Mouse (Mus musculus): ENCODE results near the gene Phlda3. TPM values are rescaled to one million over a fixed set of nuclear protein-coding genes. Genes with fewer than 3 reads are reported as not detected.

Gene Phlda3
- polyA plus RNA-seq, 1 experiment from 2014 or later: 14.8 TPM

DNA sequence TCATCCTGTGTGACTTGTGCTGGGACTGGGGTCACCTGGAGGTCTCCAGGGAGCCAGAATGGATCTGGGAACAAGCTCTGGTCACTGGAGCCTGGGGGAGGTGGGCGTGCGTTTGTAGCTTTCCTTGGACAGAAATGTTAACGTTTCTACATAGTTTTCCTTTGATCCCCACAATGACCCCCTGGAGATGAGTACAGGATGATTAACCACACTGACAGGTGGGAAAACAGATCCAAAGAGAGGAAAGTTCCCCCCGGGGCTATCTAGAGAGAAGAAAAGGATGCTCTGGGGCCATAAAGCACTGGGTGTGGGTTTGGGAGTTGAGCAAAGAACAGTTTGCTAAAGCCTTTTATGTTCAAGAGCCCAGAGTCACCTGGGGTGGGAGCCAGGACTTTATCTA is 14.7 kb downstream of the Phlda3 start:
- Histone ChIP-seq H3K9ac (replicated peaks) (no peak overlapping the region), H3K27ac (no peak overlapping the region), H3K27me3 (peaks cover 11% of the 10 kb centered on the region), H3K4me3 (replicated peaks) (no peak overlapping the region), H3K4me2 (replicated peaks) (no peak overlapping the region), H3K4me1 (replicated peaks) (peaks cover 15% of the 10 kb centered on the region), H3K9me3 (no peaks in the 10 kb centered on the region), H3K36me3 (no peaks in the 10 kb centered on the region)
- WGBS: 68% methylated on average over 4 of the region's 4 CpGs
- no peak for ATAC-seq

DNA sequence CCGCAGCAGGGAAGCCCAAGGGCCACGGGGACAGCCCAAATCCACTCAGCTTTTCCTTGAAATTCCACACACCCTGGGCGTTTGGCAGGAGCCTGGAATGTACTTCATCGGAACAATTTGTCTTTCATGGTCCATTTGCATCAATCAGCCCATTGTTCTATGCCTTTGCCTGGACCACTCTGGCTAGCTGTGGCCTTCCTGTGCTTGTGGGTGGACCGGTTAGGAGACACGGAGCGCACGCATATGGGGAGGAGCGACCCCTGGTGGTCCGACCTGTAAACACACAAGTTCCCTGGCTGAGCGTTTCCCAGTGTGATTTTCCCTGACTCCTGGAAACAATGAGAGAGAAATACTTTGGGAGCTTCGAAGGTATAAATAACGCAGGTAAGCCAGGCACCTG is 15.3 kb downstream of the Phlda3 start:
- peaks cover 15% of the 10 kb centered on the region for H3K4me1 ChIP-seq (replicated peaks)
- no peak overlapping the region for H3K4me2 ChIP-seq (replicated peaks)
- H3K9me3 ChIP-seq: no peaks in the 10 kb centered on the region
- peaks cover 11% of the 10 kb centered on the region for H3K27me3 ChIP-seq
- H3K4me3 ChIP-seq (replicated peaks): no peak overlapping the region
- WGBS: 16% methylated on average over 13 of the region's 13 CpGs
- H3K27ac ChIP-seq: no peak overlapping the region
- H3K36me3 ChIP-seq: no peaks in the 10 kb centered on the region
- ATAC-seq: peak; percentile 64; the same call in 1 of the 2 replicates
- H3K9ac ChIP-seq (replicated peaks): no peak overlapping the region

GRCm38 (mm10) chr1:135782816-135783215 is 16.9 kb downstream of the Phlda3 start:
- 25% methylated on average over 10 of the region's 10 CpGs for WGBS
- no peak for ATAC-seq
- no peak overlapping the region for H3K9ac ChIP-seq (replicated peaks)

GRCm38 (mm10) chr1:135787799-135788198 is 21.9 kb downstream of the Phlda3 start:
- H3K4me3 ChIP-seq (replicated peaks): no peak overlapping the region
- H3K9me3 ChIP-seq: no peaks in the 10 kb centered on the region
- peaks cover 4% of the 10 kb centered on the region; the same call in 1 of the 2 replicates for H3K4me1 ChIP-seq (replicated peaks)
- H3K9ac ChIP-seq (replicated peaks): no peak overlapping the region
- H3K27ac ChIP-seq: no peak overlapping the region
- 48% methylated on average over 3 of the region's 3 CpGs for WGBS
- no peaks in the 10 kb centered on the region for H3K36me3 ChIP-seq
- peaks cover 4% of the 10 kb centered on the region; the same call in 1 of the 2 replicates for H3K27me3 ChIP-seq
- H3K4me2 ChIP-seq (replicated peaks): no peak overlapping the region
- ATAC-seq: peak; percentile 47; the same call in 1 of the 2 replicates

More at GRCm38 (mm10) chr1:135782816-135783215, 16.9 kb downstream of the Phlda3 start:
- H3K9me3 ChIP-seq: no peaks in the 10 kb centered on the region
- H3K27ac ChIP-seq: no peak overlapping the region
- peaks cover 15% of the 10 kb centered on the region for H3K4me1 ChIP-seq (replicated peaks)
- no peaks in the 10 kb centered on the region for H3K36me3 ChIP-seq
- peaks cover 11% of the 10 kb centered on the region for H3K27me3 ChIP-seq
- H3K4me3 ChIP-seq (replicated peaks): no peak overlapping the region
- H3K4me2 ChIP-seq (replicated peaks): no peak overlapping the region

- ATAC-seq: no peak
- 54% methylated on average over 10 of the region's 10 CpGs for WGBS
- peaks cover 4% of the 10 kb centered on the region for H3K4me1 ChIP-seq (replicated peaks)
- no peak overlapping the region for H3K4me3 ChIP-seq (replicated peaks)
- peaks cover 12% of the 10 kb centered on the region; the same call in 1 of the 2 replicates for H3K27me3 ChIP-seq
- no peaks in the 10 kb centered on the region for H3K9me3 ChIP-seq
- no peak overlapping the region for H3K4me2 ChIP-seq (replicated peaks)
- no peak overlapping the region for H3K27ac ChIP-seq
- H3K9ac ChIP-seq (replicated peaks): no peak overlapping the region
- H3K36me3 ChIP-seq: no peaks in the 10 kb centered on the region
Measured at GRCm38 (mm10) chr1:135788708-135789107, 22.8 kb downstream of the Phlda3 start.

DNA sequence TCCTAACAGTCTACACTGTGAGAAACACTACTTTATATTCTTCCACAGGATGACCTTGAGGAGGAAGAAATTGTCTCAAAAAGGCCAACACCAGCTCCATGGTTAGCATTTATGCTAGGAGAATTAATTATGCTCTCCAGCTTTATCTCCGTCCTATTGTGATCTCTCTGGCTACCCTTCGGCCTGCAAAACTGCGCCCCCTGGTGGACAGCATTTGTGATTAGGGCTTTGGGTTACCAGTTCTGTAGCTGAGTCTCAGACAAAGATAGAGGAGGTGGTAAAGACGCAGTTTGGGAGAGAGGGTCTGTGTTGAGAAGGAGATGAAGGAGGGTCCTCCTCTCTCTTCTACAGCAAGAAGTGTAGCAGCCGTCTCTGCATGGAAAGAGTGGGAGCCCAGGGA is 23.9 kb downstream of the Phlda3 start:
- Histone ChIP-seq H3K4me3 (replicated peaks) (no peak overlapping the region), H3K4me2 (replicated peaks) (no peak overlapping the region), H3K9ac (replicated peaks) (no peak overlapping the region), H3K9me3 (no peaks in the 10 kb centered on the region), H3K27me3 (peaks cover 15% of the 10 kb centered on the region; the same call in 1 of the 2 replicates), H3K36me3 (no peaks in the 10 kb centered on the region), H3K27ac (no peak overlapping the region), H3K4me1 (replicated peaks) (peaks cover 15% of the 10 kb centered on the region)
- WGBS: 9% methylated on average over 5 of the region's 5 CpGs
- ATAC-seq: peak; percentile 12; the same call in 1 of the 2 replicates

DNA sequence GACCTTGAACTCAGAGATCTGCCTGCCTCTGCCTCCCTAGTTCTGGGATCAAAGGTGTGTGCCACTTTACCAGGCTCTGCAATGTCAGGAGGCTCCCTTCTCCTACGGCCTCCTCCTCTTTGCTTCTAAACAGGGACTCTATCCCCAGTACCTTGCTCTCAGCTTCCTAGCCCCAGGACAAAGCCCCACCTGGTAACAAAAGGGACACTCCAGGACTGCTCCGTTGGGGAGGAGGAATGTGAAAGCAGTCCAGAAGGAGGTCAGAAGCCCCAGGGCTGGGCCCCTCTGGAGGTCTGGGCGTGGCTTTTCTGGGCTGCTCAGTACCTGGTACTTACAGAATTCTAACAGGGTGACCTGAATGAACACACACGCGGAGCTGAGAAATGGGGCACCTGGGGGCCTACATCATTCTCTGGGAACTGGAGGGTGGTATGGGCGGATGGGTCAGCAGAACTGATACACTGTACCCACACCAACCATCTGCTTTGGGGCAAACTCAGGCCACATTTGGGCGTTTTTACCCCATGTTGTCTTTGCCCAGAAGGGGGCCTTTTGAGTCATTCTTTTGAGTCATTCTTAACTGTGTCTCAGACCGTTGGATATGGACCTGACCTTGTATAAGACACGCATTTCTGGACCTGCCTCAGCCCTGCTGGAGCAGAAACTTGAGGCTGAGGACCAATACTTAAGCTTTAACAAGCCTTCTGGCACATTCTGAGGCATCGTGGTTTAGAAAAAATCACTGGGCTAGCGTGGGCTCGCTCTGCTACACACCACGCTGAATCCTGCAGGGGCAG is 26.4 kb downstream of the Phlda3 start:
- Histone ChIP-seq H3K27me3 (peaks cover 22% of the 10 kb centered on the region; the same call in 1 of the 2 replicates), H3K4me3 (replicated peaks) (no peak overlapping the region)

DNA sequence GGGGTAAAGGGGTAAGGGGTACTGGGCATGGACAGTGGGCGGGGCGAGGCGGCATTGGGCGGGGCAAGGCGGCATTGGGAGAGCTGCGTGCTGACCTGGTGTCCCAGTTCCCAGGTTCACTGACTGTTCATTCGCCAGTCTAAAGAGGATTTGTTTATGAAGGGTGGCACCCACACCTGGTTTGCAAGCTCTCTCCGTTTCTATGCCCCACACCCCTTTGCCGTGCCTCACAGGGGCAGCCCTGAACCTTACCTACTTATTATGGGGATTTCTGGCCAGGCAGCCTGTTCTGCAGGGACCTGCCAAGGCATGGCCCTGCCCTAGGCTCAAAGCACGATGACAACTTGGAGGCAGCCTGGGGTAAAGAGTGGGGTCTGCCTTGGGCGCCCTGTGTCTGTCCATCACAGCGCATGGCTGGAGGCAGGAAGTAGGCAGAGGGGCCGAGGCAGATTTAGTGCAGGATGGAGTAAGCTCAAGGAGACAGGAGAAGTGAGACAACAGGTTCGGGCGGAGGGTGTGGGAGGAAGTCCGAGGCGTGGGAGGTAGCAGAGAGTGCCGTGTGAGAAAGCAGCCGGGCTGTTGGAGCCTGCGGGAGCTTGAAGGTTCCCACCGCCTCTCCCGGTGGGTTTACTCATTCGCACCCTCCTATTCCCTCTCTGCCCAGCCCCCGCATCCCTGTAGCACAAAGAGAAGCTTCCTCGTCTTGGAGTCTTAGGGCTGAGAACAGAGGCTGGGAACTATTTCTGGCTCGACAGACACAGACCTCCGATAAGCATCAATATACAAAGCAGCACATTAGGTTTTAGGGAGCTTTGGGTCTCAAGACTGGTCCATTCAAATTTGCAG is 27.7 kb downstream of the Phlda3 start:
- peaks cover 22% of the 10 kb centered on the region; the same call in 1 of the 2 replicates for H3K27me3 ChIP-seq
- 12% methylated on average over 27 of the region's 27 CpGs for WGBS
- no peak overlapping the region for H3K27ac ChIP-seq
- peak overlapping the region; percentile 11 for H3K4me3 ChIP-seq (replicated peaks)
- H3K9ac ChIP-seq (replicated peaks): no peak overlapping the region; the same call in 1 of the 2 replicates
- H3K9me3 ChIP-seq: no peaks in the 10 kb centered on the region
- peak; percentile 49; the same call in 1 of the 2 replicates for ATAC-seq
- H3K4me1 ChIP-seq (replicated peaks): peaks cover 21% of the 10 kb centered on the region
- no peaks in the 10 kb centered on the region for H3K36me3 ChIP-seq
- H3K4me2 ChIP-seq (replicated peaks): peak overlapping the region; percentile 47

More for the DNA sequence above, 26.4 kb downstream of the Phlda3 start:
- H3K9me3 ChIP-seq: no peaks in the 10 kb centered on the region
- H3K4me1 ChIP-seq (replicated peaks): peaks cover 21% of the 10 kb centered on the region
- H3K27ac ChIP-seq: no peak overlapping the region
- H3K9ac ChIP-seq (replicated peaks): no peak overlapping the region
- H3K4me2 ChIP-seq (replicated peaks): no peak overlapping the region
- no peak for ATAC-seq
- 57% methylated on average over 13 of the region's 13 CpGs for WGBS
- H3K36me3 ChIP-seq: no peaks in the 10 kb centered on the region

DNA sequence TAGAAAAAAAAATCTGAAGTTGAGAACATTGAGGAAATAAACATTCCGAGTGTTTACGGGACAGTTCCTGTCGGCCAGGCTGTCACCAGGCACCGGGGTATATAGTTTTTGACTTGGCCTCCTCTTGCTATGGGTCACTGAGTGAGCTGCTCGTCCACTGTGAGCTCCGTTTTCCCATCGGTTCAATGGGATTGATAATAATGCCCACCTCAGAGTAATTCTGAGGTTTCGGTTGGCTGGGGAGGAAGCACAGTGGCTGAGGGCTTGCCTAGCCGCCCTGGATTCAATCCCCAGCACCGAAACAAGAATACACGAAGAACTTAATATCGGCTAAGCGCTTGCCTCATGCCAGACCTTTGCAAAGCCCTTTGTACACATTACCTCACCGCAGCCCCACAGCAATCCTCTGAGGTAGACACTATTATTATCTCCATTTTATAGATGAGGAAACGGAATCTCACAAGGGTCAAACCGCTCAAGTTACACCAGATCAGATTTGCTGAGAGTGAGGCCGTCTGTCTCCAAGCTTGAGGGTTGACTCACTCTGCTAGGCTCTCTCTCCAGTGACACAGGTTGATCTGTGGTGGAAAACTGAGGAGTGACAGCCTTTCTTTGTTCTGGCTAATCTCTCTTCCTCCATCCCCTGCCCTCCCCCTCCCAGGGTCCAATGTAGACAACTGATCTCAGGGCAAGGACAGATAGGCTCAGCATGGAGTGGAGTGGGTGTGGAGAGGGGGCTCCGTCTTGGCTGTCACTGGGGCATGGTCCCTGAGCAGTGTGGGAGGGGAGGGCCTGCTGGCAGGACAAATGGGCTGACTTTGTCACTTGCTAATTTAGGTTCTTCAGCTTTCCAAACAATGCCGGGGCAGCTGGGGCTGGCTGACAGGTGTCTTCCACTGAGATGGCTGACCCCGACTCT is 28.6 kb downstream of the Phlda3 start:
- ATAC-seq: peak; percentile 72
- no peak overlapping the region for H3K27ac ChIP-seq
- 25% methylated on average over 20 of the region's 20 CpGs for WGBS
- no peaks in the 10 kb centered on the region for H3K9me3 ChIP-seq
- H3K36me3 ChIP-seq: no peaks in the 10 kb centered on the region
- H3K9ac ChIP-seq (replicated peaks): no peak overlapping the region
- peak overlapping the region; percentile 47 for H3K4me2 ChIP-seq (replicated peaks)
- H3K4me3 ChIP-seq (replicated peaks): peak overlapping the region; percentile 11; the same call in 1 of the 2 replicates
- H3K27me3 ChIP-seq: peaks cover 22% of the 10 kb centered on the region; the same call in 1 of the 2 replicates
- H3K4me1 ChIP-seq (replicated peaks): peaks cover 21% of the 10 kb centered on the region

GRCm38 (mm10) chr1:135798492-135798891 is 32.6 kb downstream of the Phlda3 start:
- Histone ChIP-seq H3K9ac (replicated peaks) (no peak overlapping the region), H3K9me3 (no peaks in the 10 kb centered on the region), H3K36me3 (no peaks in the 10 kb centered on the region), H3K27me3 (peaks cover 12% of the 10 kb centered on the region; the same call in 1 of the 2 replicates), H3K4me2 (replicated peaks) (no peak overlapping the region), H3K27ac (no peak overlapping the region), H3K4me3 (replicated peaks) (no peak overlapping the region), H3K4me1 (replicated peaks) (peaks cover 28% of the 10 kb centered on the region)
- ATAC-seq: no peak
- WGBS: 77% methylated on average over 1 of the region's 1 CpGs

- no peaks in the 10 kb centered on the region for H3K9me3 ChIP-seq
- H3K4me1 ChIP-seq (replicated peaks): peaks cover 21% of the 10 kb centered on the region
- no peak overlapping the region for H3K4me3 ChIP-seq (replicated peaks)
- no peak for ATAC-seq
- H3K27ac ChIP-seq: no peak overlapping the region
- H3K9ac ChIP-seq (replicated peaks): no peak overlapping the region
- no peak overlapping the region for H3K4me2 ChIP-seq (replicated peaks)
- peaks cover 13% of the 10 kb centered on the region; the same call in 1 of the 2 replicates for H3K27me3 ChIP-seq
- no peaks in the 10 kb centered on the region for H3K36me3 ChIP-seq
- WGBS: 84% methylated on average over 8 of the region's 8 CpGs
Measured at GRCm38 (mm10) chr1:135799109-135799627, 33.2 kb downstream of the Phlda3 start.

All from midbrain, embryonic 13.5 days (tissue).